Mouse (Mus musculus) c-Kit-positive CD71-positive TER-119-negative erythroid progenitor cells, embryonic 14.5 days (primary cell): Measurements from ENCODE around the gene Necap1.
A peak's percentile ranks its signal among the peaks of the same experiment; 100 is the strongest.

Experiments used
- DNase-seq: peaks from one replicate; pipeline ENCODE4 v3.0.0-alpha.2; 2013; ENCODE audit warnings: low read depth

Gene Necap1

DNA sequence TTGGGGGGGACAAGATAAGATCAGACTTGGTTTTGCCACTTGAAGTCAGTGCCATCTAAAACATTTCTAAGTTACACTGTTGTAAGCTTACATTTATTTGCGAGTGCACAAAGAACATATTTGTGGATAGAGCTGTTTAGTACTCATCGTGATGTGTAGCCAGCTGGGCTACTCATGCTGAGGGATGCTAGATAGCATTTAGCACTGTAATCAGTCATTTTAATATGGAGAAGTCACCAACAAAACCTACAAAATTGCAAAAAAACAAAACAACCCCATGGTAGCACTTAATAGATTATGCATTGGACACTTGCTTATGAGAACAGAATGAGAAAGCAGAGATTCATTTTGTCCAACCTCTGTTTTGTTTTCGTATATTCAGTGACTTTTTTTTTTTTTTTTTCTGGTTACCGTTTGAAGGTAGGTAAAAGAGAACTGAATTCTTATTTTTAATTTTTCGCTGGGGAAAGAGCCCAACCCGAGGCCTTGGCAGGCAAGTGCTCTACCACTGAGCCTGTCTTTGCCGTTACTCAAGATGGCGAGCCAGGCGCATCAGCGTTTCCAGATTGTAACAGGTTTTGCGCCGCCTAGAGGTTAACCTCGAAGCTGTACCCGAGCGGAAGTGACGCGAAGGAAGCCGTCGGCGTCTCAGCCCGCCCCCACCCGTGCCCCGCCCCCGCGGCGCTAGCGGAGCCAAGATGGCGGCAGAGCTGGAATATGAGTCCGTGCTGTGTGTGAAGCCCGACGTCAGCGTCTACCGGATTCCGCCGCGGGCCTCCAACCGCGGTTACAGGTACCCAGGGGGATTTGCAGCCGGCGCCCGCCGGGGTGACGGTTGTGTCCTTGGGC, at the start of gene Necap1:
TSS of gene Necap1 (plus strand) at position 604 of the 849 bp plus-strand sequence.
- DNase-seq: peak; percentile 94

DNA sequence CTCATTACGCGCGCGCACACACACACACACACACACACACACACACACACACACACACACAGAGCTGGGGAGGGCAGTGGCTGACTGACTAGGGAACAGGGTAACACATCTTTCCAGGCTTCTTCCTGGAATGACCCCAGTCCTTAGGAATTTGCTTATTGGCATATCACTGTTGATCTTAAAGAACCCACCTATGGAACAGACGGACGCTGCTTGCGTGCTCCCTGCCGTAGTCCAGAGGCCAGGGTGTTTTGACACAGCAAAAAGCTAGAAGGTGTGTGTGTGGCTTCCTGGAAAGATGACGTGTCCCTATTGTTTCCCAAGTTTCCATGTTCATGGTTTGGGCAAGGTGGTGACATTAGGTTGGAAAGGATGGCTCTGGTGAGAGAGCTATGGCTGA, 49.1 kb upstream of the Necap1 start:
- no peak for DNase-seq

DNA sequence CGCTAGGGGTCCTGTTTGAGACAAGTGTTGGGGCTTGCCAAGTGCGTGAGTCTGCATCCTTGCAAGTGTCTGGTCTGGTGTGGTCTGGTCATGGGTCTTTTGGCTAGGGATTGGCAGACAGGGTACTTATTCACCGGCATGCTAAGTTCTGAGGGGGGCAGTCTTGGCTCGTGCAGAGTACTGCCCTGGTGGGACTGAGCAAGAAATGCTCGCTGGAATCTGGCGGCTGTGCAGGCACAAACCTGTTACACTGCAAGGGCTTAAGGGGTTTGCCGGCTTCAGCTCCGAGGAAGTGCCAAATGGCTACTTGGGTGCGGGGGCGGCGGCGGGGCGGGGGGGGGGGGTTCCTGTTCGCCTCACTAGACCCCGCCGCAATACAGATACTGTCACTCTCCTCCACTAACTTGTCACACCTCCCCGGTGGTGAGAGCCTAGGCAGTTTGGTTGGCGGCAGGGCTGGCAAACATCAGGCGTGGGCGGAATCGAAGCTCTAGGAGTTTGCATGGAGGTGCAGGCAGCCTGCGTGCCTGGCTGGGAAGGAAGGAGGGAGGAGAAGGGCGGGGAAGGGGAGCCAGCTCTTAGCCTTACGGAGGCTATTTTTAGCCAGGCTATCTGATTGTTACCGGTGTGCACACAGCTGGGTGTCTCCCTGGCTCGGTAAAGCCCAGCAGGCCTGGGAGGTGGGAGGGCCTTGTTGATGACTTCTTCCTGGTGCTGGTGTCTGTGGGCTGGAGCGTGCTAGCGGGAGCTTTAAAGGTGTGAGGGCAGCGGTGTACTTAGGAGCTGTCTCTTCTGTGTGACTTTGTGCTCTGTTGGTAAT, 48.1 kb upstream of the Necap1 start:
- peak; percentile 73 for DNase-seq

GRCm38 (mm10) chr6:122828086-122828485, 46.2 kb upstream of the Necap1 start:
- DNase-seq: no peak

GRCm38 (mm10) chr6:122832880-122833279, 41.4 kb upstream of the Necap1 start:
- DNase-seq: no peak

GRCm38 (mm10) chr6:122834365-122834764, 39.9 kb upstream of the Necap1 start:
- no peak for DNase-seq

DNA sequence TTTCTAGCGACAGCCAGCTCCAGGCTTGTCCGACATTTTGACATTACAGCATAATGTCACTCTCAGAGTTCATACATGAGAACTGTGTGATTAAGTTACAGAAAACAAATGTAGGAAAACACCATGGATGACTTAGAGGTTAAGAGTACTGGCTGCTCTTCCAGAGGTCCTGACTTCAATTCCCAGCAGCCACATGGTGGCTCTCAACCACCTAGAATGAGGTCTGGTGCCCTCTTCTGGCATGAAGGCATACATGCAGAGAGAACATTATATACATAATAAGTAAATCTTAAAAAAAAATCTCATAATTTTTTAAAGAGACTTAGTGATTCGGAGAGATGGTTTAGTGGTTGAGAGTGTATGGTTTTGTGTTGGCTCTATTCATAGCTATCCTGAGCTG, 37.3 kb upstream of the Necap1 start:
- DNase-seq: no peak

- DNase-seq: no peak
Measured at GRCm38 (mm10) chr6:122837539-122837938, 36.7 kb upstream of the Necap1 start.

- DNase-seq: no peak
Measured at GRCm38 (mm10) chr6:122843759-122844158, 30.5 kb upstream of the Necap1 start.

DNA sequence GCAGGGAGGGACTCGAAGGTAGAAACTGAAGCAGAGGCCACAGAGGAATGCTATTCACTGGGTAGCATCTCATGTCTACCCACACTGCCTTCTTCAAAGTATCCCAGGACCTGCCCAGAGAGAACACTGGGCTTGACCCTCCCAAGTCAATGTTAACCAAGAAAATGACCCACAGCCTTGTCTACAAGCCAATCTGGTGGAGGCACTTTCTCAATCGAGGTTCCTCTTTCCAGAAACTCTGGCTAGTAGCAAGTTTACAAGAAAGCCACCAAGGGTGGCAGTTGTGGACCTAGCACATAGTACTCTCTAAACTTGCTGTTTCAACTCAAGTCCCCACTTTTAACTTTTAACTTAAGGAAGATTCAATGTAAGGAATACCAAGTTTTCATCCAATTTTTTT, 21.6 kb upstream of the Necap1 start:
- DNase-seq: no peak

- DNase-seq: no peak
Measured at GRCm38 (mm10) chr6:122854552-122854951, 19.7 kb upstream of the Necap1 start.

DNA sequence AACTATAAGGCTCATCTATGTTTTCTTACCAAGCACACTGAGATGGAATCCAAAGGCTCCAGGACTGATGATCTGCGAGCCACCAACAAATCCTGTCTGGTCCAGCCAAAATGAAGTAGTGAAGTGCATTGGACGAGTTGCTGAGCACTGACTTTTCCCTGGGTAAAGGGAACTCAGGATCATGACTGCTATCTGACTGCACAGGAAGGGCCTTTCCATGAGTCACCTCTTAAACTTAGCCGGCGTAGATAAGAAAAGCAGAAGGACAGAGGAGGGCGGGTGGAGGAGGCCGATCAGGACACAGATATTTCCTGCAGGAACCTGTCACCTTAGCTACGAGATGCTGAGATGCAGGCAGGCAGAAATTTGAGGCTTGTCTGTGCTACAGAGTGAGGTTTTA, 18.3 kb upstream of the Necap1 start, which contains the start of gene C3ar1:
TSS of gene C3ar1 (minus strand) at position 207 of the 400 bp plus-strand sequence.
- DNase-seq: peak; percentile 22

DNA sequence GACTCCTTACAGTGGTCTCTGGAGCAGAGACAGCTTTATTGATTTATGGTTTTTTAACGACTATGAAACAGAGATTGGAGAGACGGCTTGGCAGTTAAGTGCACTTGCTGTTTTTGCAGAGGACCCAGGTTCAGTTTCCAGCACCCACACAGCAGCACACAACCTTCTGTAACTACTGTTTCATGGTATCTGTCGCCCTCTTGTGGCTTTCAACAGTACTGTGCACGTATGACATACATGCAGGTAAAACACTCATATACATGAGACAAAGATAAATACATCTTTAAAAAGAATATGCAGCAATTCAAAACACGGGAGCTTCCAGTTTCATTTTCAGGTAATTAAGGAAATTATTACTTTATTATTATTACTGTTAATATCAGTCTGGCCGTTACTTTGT, 11.8 kb upstream of the Necap1 start:
- DNase-seq: no peak

- no peak for DNase-seq
Measured at GRCm38 (mm10) chr6:122862871-122863270, 11.4 kb upstream of the Necap1 start.

DNA sequence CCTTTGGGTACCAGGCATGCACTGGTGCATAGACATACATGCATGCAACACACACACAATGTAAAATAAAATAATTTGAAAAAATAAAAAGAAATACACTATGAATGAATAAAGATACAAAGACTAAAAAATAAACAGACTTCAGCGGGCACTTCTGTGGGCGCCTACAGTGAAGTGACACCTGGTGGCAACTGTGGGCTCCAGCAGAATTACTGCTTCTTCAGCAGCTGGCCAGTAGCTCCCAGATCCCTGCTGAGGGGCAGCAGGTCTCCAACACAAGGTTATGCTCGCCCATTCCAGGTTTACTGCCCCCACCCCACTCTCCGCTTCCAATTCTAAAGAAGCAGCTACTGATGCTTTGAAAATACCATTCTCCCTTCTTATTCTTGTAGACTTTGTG, 6.4 kb upstream of the Necap1 start:
- DNase-seq: no peak

DNA sequence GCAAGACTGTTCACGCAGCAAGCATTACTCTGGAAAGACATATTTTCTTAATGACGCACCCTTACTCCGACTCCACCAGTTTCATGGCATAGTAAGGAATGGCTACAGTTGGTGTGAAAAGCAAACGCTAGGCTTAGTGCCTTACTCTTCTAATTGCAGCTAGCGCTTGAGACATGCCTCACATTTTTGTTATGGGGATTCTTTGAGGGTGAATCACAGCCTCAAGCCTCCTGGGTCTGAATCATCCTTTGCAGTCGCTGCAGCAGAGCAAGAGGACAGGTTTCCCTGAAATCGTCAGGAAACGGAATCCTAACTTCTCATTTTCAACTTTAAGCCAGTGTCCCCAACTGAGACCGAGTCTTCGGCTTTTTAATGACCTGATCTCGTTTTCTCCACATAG, 4.4 kb upstream of the Necap1 start:
- DNase-seq: no peak

DNA sequence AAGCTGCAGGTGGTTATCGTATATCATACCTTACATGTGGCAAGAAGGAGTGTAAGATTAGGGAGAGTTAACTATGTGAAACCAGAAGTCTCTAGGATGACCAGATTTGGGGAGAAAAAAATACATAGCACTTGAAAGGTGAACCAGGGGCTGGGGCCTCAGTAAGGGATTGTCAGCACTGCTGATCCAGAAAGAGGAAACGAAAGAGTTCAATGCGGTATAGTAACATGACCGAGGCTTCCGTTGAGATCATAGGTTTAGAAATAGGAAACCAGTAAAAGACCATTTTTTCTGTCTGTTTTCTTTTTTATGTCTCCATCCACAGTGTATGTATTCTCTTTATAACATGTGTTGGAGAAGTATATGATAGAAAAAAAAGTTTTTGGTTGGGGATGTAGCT, 1.5 kb upstream of the Necap1 start:
- no peak for DNase-seq

GRCm38 (mm10) chr6:122874720-122875389, 581 bp downstream of the Necap1 start:
- no peak for DNase-seq

DNA sequence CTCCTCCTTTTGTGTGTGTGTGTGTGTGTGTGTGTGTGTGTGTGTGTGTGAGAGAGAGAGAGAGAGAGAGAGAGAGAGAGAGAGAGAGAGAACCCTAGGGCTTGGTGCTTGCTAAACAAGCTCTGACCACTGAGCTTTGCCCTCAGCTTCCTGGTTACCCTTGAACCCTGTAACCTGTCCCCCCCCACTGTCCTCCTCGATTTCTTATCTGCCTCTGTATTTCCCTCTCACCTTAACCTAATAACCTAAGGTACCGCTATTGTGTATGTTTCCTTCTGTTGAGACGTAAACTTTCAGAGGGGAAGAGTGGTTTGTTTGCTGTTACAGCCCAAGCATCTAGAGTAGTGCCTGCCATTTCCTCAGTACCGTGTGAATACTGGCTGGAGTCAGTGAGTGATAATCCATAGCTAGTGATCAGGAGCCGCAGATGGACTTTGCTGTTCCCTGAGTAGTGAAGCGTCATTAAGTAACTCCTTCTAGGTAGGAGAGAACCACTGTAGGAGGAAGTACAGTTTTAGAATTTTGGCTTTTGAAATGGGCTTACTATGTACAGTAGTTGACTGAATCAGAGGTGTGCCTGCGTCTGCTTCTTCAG, 5.0 kb downstream of the Necap1 start:
- no peak for DNase-seq

- no peak for DNase-seq
Measured at GRCm38 (mm10) chr6:122879781-122880505, 5.7 kb downstream of the Necap1 start.

DNA sequence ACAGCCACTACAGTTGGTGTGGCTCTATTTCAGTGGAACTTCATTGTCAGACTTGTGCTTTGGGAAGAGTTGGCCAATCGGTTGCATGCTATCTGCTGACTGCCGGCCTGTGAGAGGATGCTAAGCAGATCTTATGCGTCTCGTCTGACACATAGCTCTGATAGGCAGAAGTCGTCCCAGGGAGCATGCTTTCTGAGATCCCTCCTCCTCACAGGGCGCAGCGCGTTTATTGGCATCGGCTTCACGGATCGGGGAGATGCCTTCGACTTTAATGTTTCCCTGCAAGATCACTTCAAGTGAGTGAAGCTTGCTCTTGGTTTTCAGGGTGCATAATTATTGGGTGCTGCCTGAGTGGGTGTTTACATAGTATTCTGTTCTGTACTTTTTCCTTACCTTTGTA, 7.0 kb downstream of the Necap1 start:
- no peak for DNase-seq
